Mouse (Mus musculus) lung, postnatal 4 days (tissue): ENCODE data around the gene Zfp980.
"Not testable (repeated sequence)": the region's sequence is repeated elsewhere in the genome, so short reads cannot be mapped to it uniquely, and the experiment has no call there.

Experiments
- DNase-seq, 2 experiments: peaks; one replicate each; pipeline ENCODE4 v3.0.0; 2021

Zfp980 gene

GRCm38 (mm10) chr4:145670385-145670784 lies at the start of gene Zfp980:
TSS of gene Zfp980 (plus strand) at chr4:145670685.
- not testable (repeated sequence) for DNase-seq

- DNase-seq, result not testable (repeated sequence)
These were observed 29.9 kb upstream of the Zfp980 start for GRCm38 (mm10) chr4:145640416-145641185.

- DNase-seq, result not testable (repeated sequence)
These were observed 3.8 kb downstream of the Zfp980 start for GRCm38 (mm10) chr4:145674286-145674780.

GRCm38 (mm10) chr4:145680217-145680616 lies 9.7 kb downstream of the Zfp980 start:
- DNase-seq, result peak in 1 of 2 experiments; percentile 26

GRCm38 (mm10) chr4:145680672-145681387 lies 10.3 kb downstream of the Zfp980 start:
- not testable (repeated sequence) for DNase-seq

GRCm38 (mm10) chr4:145682021-145682420 lies 11.5 kb downstream of the Zfp980 start:
- DNase-seq, result not testable (repeated sequence)

GRCm38 (mm10) chr4:145683024-145683766 lies 12.7 kb downstream of the Zfp980 start:
- DNase-seq, result not testable (repeated sequence)

GRCm38 (mm10) chr4:145686061-145686460 lies 15.6 kb downstream of the Zfp980 start:
- not testable (repeated sequence) for DNase-seq

- peak; percentile 3 to 12 for DNase-seq
These were observed 74.6 kb downstream of the Zfp980 start for GRCm38 (mm10) chr4:145744935-145745644.

- DNase-seq, result not testable (repeated sequence)
These were observed 75.1 kb downstream of the Zfp980 start for GRCm38 (mm10) chr4:145745645-145745991.
